Mouse (Mus musculus): ENCODE results near the gene Ccdc78.
A peak's percentile ranks its signal among the peaks of the same experiment; 100 is the strongest.

Ccdc78 gene

DNA sequence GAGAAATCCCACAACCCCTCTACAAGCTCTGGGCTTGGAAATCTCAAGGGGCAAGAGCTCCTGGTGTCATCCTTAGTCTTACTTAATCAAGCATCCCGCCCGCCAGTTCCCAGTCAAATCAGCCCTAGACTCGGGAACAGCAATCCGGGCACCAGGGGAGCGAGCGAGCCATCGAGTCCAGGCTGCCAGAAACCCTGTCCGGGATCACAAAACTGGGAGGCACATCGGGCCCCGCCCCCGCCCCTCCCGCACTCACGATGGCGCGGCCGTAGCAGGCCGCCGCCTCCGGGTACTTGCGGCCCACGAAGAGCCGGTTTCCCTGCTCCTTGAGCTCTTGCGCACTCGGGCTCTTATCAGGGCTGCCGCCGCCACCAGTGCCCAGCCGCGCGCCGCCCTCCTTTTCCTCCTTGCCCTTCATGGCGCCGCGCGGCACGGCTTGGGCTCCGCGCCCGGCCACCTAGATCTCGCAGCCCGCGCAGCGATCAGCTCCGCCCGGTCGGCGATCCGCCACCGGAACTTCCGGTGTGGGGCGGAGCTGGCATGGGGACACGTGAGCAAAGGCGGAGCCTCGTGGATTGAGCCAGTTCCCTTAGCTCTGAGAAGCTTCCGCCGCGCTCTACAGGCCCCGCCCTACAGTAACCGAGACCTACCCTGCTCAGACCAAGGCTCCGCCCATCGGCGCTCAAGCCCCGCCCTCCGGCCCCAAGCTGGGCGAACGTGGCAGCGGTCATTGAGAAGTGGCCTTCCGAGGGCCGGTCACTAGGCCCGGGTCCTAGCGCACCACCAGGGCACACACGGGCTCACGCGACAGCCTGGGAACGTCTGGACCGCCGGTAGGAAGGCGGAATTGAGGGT lies 46.3 kb downstream of the Ccdc78 start:
- DNase-seq (ENCODE audit: extremely low spot score, low read depth, low spot score): peak; percentile 90

DNA sequence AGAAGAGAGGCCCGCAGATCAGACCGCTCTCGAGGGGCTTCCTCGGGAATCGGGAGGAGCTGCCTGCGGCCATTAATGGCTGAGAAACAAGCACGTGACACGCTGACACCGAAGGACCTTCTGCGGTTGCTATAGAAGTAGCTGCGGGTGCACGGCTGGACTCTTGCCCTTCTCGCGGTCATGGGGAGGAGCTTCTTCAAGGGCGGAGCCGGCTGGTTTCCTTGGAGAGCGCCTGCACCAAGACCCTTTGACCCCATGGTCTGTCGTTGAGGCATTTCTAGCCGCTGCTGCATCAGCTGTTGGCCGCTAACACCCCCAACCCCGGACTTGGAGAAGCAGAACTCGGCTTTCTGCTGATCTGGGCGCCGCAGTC lies 46.9 kb downstream of the Ccdc78 start, which contains the start of gene Stub1:
Gene Stub1 (minus strand): TSS at position 114 of the 373 bp plus-strand sequence.
- peak; percentile 69 for DNase-seq (ENCODE audit: extremely low spot score, low read depth, low spot score)

DNA sequence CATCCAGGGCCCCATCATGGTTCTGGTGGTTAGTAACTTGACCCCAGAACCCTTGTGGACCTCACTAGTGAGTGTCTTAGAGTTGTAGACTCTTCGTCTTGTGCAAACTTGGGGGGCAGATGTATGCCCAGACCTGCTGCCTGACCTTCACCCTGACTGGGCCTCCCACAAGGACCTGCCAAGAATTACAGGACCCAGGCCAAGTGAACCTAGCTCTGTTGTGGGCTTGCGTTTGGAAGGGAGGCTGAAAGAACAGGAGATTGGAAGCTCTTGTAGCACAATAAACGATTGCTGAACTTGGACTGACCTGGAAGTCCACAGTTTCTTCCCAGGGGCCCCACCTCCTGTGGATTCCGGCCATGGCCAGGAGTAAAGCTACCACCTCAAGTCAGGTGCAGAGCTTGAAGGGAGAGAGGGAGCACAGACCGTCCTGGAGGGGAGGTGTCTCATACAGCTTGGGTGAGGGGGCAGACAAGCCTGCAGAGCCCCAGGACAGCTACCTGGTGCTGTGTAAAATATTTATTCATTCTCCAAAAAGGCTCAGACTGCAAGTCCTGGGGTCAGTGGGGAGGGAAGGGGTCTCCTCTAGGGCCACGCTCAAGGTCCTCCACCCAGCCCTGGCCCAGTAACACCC lies 47.7 kb downstream of the Ccdc78 start:
- DNase-seq (ENCODE audit: extremely low spot score, low read depth, low spot score): no peak

DNA sequence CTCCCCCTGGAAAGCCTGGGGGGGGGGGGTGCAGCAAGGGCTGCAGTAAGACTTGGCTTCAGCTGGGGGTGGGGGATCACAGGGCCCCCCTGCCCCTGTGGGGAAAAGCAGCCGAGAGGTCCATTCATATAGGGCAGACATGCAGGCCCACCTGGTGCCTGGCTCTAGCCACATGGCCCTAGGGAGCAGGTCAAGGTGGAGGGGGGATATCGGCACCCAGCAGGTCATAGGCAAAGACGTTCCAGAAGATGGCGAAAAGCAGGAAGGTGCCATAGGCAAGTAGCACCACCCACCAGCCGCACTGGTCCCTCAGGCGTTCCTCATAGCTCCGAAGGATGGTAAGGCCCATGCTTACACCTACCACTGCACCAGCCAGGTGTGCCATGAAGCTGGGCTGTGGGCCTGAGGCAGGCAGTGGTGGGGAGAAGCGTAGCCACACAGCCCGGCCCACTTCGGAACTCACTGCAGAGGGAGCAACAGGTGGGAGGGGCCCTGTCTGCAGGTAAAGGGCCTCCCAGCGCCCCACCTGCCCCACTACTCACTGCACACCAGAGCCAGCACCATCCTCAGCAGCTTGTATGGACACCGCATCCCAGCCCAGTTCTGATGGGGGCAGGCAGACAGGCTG lies 48.3 kb downstream of the Ccdc78 start:
- DNase-seq (ENCODE audit: extremely low spot score, low read depth, low spot score): no peak

DNA sequence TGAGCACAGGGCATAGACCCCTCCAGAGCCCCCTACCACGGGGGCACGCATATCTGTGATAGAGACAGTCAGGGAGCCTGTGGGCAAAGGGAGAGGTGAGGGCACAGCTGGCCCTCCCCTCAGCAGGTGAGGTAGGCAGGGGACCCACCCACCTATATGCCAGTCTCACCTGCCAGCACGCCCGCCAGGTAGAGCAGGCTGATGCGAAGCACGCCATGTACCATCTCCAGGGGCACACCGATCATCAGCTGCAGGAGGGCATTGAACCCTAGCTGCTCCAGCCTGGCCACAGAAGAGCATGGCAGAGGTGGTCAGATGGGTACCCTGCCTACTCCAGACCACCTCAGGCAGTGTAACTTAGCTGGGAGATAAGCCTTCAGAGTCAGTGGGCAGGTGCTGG lies 48.9 kb downstream of the Ccdc78 start:
- DNase-seq (ENCODE audit: extremely low spot score, low read depth, low spot score): no peak

DNA sequence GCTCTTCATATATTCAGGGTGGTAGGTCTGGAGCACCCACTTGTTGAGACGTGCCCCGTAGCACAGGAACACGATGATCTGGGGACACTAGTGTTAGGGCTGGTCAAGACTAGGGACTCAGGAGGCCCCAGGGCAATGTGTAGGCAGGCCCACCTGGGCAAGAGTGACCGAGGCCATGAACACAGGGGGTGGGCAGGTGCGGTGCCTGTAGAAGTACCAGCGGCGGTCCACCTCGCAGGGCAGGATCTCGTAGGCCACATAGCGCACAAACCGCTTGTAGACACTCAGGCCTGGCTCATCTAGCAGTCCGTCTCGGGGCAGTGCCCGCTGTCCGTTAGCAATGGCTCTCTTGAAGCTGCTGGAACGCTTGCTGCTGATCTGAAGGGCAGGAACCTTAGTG lies 49.4 kb downstream of the Ccdc78 start:
- no peak for DNase-seq (ENCODE audit: extremely low spot score, low read depth, low spot score)

DNA sequence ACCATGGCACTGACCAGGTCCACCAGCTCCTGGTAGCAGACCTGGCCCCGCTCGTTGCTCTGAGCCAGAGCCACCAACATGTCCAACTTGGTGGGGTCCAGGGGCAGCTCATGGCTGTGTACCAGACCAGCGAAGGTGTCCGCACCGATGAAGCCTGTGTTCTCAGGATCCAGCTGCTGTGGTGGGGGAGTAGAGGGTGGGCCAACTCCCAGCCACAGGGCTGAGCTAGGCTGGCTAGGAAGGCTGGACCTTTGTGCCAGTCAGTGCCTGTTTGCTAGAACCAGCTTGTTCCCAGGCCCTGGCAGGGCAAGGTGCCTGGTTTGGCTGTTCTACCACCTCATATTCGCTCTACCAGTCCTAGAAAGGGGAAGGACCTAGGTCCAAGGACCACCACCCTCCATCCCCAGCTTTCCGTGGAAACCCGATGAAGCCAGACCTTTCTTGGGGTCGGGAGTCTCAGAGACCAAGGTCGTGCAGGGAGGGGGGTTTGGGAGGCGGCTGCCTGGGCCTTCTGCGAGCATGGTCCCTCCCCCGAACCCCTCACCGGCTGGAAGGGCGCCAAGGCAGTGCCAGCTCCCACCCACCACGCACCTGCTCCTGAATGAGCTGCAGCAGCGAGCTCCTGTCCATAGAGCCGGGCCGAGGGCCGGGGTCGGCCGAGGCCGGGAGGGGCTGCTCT lies 50.2 kb downstream of the Ccdc78 start:
- no peak for DNase-seq (ENCODE audit: extremely low spot score, low read depth, low spot score)

DNA sequence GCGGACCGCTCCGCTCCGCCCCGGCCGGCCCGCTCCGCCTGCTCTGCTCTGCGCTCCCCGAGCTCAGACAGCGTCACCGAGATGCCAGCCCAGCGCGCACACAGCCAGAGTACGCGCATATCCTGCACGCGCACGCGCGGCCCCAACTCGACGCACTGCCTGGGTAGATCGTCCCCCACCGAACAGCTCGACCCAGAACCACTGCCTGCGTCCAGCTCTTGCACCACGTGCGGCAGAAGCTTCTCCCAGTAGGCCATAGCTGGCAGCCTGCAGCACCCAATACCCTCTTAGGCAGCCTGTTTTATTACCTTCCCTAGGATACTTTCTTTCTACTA lies 50.7 kb downstream of the Ccdc78 start, which contains the start of gene Rhbdl1:
Gene Rhbdl1 (minus strand): TSS at position 220 of the 335 bp plus-strand sequence.
- no peak for DNase-seq (ENCODE audit: extremely low spot score, low read depth, low spot score)

DNA sequence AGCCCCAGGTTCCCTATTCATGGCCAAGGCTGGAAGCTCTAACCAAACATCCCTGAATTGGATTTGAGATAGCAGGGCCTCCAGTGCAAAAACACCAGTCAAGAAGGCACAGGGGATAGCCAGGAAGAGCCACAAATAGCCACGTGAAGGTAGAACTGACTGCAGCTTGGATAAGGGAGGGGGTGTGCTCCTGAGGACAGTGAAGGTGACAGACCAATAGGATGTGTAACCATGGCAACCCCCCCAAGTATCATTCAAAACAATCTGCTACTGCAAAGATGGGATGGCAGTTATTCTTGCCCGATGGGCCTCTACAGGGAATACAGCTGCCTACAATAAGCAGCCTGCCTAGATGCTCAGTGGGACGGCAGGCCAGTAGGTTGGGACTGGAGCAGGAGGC lies 51.2 kb downstream of the Ccdc78 start:
- DNase-seq (ENCODE audit: extremely low spot score, low read depth, low spot score): no peak

DNA sequence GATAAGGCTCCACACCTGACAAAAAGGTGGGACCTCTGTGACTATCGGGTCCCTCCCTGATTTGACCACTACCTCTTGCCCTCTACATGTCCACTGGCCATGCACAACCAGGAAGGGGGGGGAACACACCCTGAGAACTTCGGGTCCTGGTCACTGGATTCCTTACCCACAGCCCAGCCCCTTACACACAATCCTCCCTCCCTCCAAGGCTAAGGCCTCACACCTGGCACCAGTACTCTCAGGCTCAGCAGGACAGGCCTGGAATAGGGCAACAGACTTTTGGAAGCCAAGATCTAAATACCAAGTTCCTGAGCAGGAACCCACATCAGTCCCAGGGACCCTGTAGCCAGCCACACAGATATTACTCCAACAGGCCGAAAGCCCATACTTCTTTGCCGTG lies 52.5 kb downstream of the Ccdc78 start:
- DNase-seq (ENCODE audit: extremely low spot score, low read depth, low spot score): no peak

DNA sequence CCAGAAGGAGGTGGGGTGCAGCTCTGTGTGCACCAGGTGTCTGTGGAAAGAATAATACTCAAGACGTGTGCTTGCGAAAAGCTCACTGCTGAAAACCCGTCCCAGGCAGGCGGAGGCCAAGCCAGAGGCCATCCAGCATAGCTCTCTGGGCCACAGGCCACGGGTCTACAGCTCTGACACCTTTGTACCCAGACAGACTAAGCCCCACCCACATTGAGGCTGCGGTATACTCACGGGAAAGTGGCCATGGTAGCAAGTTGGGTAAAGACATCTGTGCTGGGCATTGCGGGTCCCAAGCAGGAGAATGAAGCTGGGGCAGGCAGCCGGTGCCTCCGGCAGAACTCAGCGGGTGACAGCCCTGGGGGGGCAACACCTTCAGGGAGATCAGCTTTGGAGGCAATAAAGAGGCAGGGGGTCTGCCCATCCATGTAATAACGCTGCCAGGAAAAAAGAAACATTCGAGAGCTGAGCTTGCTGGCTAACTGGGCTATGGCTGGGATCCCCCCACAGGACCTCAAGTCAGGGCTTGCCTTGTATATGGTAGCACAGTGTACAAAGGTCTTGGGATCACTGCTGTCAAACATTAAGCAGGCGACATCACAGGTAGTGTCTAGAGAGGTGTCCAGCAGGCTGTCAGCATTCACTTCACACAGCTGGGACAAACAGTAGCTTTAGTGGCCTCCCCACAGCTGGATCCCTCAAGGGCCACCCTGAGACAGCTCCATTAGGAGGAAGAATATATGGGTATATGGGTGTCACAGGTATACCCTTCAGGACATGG lies 53.3 kb downstream of the Ccdc78 start:
- DNase-seq (ENCODE audit: extremely low spot score, low read depth, low spot score): no peak
